Mouse (Mus musculus) bone marrow, adult 2 months (tissue): Measurements from ENCODE around the gene Depdc1b.

Source experiments
- CTCF ChIP-seq: fragments of 200-500 bp; IDR thresholded peaks from 2 replicates; pipeline ENCODE4 v1.5.1; 2011; ENCODE audit warnings: low read length, control low read depth; ENCODE audit not compliant: control insufficient read depth, insufficient read depth
- POLR2A ChIP-seq: fragments of 200-500 bp; IDR thresholded peaks from 2 replicates; pipeline ENCODE4 v1.6.1; 2011; ENCODE audit warnings: low read depth, mild to moderate bottlenecking, control low read depth, low read length, borderline replicate concordance; ENCODE audit not compliant: control insufficient read depth

DNA sequence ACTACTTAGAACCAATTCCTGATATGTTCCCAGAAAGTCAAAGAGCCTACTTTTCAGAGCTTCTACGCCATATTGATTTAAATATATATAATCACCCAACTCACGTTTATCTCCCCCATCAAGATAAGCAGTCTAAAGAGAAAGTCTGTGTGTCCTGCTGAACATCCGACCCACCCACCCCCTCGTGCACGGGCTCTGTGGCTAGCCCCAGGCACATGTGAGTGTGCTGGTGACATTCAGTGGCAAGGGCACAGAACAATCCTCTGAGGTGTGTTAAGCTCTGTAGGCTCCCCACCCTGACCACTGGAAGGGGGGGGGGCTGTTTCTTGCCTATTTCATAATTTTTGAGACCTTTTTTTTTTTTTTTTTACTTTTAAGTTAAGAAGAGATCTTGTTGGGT lies 17.9 kb upstream of the Depdc1b start:
- no peak for TF ChIP-seq CTCF
- TF ChIP-seq POLR2A = no peak
